Mouse (Mus musculus) natural killer cell, adult 2 months (primary cell): ENCODE results near the gene Ankfn1.

ENCODE experiments used
- DNase-seq, 2 experiments: peaks; one replicate each; pipeline ENCODE4 v3.0.0; 2022; ENCODE audit warnings: low spot score in 2 of 2

Gene Ankfn1

DNA sequence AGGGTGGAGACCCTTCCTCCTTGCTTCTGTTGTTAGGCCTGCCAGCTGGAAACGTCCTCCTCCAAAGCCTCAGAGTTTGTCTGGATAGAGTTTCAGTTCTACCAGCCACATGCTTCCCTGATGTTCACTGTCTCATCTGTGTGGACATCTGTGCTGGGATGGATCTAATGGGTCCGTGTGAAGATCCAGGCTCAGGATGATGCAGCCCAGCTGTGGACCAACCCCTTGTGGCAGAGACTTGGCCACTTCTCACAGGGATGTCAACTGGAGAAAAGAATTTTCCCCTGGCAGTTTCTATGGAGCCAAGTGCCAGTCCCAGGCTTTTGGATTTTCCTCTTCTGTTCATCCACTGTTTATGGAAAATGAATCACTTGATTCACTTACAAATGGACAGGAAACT is 100.5 kb downstream of the Ankfn1 start:
- DNase-seq, result no peak

DNA sequence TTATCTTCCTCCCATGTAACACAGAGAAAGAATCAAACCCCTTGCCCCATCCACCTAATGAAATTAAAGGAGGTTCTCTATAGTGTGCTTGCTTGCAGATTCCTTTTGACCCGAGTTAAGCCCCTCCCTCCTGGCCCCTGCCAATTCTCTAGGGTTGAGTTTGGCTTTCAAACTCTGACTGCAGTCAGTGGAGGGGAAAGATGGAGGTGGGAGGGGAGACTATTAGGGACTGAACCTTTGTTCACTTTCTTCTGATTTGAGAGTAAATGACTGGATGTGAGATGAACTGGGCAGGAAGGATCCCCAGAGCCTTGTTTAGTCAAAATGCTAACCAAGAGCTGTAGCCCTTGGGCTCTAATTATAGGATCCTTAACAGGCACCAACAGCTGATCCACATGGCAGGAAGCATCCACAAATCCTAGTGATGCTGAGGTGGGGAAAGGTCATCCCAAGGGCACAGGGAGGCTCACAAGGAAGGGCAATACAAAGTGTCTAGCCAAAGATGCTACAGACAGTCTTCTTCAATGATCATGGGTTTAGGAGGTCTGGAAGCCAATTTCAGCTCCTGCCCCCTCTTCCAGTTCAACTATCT is 103.4 kb downstream of the Ankfn1 start:
- no peak for DNase-seq

- DNase-seq, result no peak
Observed at GRCm38 (mm10) chr11:89672510-89673085, 104.9 kb downstream of the Ankfn1 start.

GRCm38 (mm10) chr11:89665170-89665880 is 112.1 kb downstream of the Ankfn1 start:
- no peak for DNase-seq

- no peak for DNase-seq
Observed at GRCm38 (mm10) chr11:89659048-89659447, 118.4 kb downstream of the Ankfn1 start.

DNA sequence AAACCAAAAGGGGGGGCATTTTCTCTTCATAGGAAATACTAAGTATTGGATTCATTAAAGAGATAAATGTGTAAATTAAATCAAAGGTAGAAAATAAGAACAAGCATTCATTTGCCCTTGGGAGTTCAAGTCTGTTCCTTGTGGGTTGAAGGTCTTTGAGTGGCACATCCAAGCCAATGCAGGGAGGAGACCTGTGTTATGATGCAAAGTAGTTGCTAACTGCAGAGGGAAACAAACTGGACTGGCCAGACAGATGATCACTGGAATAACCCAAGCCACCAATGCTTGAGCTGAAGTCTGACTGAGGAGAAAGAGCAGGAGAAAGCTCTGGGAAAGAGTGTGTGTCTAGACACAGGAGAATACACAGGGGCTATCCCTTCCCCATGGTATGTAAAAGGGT is 120.9 kb downstream of the Ankfn1 start:
- DNase-seq, result no peak

- no peak for DNase-seq
Observed at GRCm38 (mm10) chr11:89635740-89636139, 141.7 kb downstream of the Ankfn1 start.

- DNase-seq, result no peak
Observed at GRCm38 (mm10) chr11:89631315-89631714, 146.1 kb downstream of the Ankfn1 start.

- DNase-seq, result no peak
Observed at GRCm38 (mm10) chr11:89628562-89628961, 148.9 kb downstream of the Ankfn1 start.

- DNase-seq, result no peak
Observed at GRCm38 (mm10) chr11:89627232-89627631, 150.2 kb downstream of the Ankfn1 start.

DNA sequence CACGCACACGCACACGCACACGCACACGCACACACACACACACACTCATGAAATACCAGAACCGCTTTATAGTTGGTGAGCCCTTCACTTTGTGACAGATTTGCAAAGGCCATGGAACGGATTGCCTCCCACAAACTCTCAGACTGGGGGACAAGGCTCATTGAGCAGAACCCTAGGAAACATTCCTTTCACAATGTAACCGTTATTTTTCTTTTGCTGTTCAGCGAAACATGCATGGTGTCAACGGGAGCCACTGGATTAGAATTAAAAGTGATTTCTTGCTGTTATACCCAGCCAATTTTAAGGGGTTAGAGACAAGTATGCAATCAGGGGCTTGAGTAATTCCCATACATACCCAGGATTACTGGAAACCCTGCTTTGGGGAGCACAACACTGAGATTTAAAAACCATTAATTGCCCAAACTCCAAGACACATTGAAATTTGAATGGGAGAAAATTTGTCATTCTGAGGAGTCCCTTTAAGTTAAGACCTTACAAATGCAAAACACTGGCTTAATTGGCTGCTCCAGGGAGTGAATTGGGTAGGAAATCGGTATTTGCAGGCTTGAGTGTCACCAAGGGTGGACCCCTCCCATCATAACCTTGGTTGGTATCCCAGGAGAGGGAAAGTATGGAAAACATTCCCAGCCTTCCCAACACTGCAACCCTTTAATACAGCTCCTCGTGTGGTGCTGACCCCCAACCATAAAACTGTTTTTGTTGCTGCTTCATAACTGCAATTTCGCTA is 153.6 kb downstream of the Ankfn1 start:
- no peak for DNase-seq

GRCm38 (mm10) chr11:89619955-89620354 is 157.5 kb downstream of the Ankfn1 start:
- no peak for DNase-seq

DNA sequence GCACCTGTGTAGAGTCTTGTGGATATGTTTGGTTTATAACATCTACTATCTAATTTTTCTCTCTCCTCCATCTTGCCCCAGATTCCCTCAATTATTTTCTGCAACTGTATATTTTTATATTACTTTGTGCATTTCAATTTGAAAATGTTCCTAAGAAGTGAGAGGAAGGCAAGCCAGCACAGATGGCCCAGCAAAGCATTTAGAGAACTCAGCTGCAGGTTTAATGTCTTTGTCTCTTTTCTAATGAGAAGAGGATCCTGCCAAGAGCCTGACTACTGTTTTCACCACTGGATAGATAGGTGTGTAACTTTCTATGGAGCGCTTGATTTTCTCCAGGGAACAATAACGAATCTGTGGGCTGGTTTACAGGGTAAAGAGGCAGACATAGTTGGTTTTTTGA is 161.6 kb downstream of the Ankfn1 start:
- no peak for DNase-seq

- DNase-seq, result no peak
Observed at GRCm38 (mm10) chr11:89611596-89611995, 165.9 kb downstream of the Ankfn1 start.

DNA sequence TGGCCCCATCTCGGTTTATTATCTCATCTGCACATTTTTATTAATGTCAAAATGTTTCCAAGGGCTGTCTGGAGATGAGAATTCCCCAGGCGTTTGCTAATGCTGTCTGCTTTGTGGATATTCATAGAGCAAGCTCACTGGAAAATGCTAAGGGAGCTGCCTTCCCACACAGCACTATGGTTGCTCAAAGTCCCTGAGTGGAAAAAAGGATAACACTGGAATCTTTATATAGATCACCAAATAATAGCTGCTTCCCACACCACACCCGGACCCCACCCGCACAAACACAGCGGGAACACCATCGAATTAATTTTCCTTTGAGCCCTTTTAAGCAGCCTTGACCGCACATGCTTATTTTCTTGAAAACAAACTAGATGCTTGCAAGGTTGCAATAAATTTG is 169.4 kb downstream of the Ankfn1 start:
- DNase-seq, result no peak

- no peak for DNase-seq
Observed at GRCm38 (mm10) chr11:89607270-89607669, 170.2 kb downstream of the Ankfn1 start.

DNA sequence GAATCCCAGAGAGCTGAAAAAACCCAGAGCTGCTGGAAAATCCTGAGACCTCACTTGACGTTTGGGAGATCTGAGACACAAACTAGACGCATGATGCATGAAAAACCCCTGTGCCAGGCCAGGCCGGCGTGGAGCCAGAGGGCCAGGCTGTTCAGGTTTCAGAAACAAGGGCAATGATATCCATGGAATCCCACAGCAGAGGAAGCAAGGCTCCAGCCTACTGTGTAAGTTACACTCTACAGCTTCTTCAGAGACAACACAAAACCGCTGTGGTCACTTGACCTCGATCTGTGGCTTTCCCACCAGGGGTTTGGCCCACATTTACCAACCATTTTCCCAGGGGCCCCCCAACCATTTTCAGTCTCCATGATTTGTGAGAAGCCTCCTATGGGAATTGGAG is 171.1 kb downstream of the Ankfn1 start:
- no peak for DNase-seq

- DNase-seq, result no peak
Observed at GRCm38 (mm10) chr11:89602966-89603365, 174.5 kb downstream of the Ankfn1 start.

GRCm38 (mm10) chr11:89600921-89601515 is 176.4 kb downstream of the Ankfn1 start:
- no peak for DNase-seq

GRCm38 (mm10) chr11:89590273-89590874 is 187.1 kb downstream of the Ankfn1 start:
- DNase-seq, result no peak

DNA sequence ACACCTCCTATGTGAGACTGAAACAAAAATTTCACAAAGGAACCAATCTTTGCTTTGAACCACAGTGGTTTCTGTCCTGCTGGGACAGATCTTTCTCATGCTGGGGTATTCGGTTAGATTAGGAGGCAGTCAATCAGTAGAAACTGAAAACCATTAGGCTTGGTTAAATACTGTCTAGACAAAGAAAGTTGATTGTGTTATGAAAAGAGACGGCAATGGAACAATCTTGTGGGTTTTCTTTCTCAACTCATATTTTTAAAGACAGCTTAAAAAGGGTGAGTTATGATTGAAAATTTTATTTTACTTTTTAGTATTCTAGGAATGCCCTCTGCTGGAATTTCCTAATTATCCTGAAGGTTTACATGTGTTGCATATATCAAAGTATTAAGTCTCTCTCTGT is 191.1 kb downstream of the Ankfn1 start:
- no peak for DNase-seq

GRCm38 (mm10) chr11:89579826-89580225 is 197.6 kb downstream of the Ankfn1 start:
- DNase-seq, result no peak
